Mouse (Mus musculus): ENCODE results near the gene Apbb2. TPM values are rescaled to one million over a fixed set of nuclear protein-coding genes. Genes with fewer than 3 reads are reported as not detected.
A peak's percentile ranks its signal among the peaks of the same experiment; 100 is the strongest.

The Apbb2 gene
- total and polyA plus RNA-seq, 3 experiments = 0.34 to 0.40 (median 0.34) TPM

- Histone ChIP-seq H3K9ac (ENCODE audit: insufficient read depth, low read depth) (no peak overlapping the region), H3K27ac (ENCODE audit: insufficient read depth, low read depth) (no peak overlapping the region), H3K36me3 (replicated peaks in 1 of 2; ENCODE audit: control insufficient read depth in 1 of 2, insufficient read depth in 1 of 2, low read length in 1 of 2) (no peaks in the 10 kb centered on the region), H3K4me3 (replicated peaks in 1 of 3; ENCODE audit: low read depth in 2 of 3, low read length in 2 of 3, poor library complexity in 1 of 3) (no peak overlapping the region), H3K79me2 (replicated peaks; ENCODE audit: control insufficient read depth, extremely low read depth, insufficient read depth, poor library complexity, severe bottlenecking) (no peaks in the 10 kb centered on the region), H3K4me2 (ENCODE audit: insufficient read depth, low read depth, poor library complexity, severe bottlenecking) (no peak overlapping the region), H3K9me3 (replicated peaks; ENCODE audit: low read length) (no peaks in the 10 kb centered on the region), H3K4me1 (ENCODE audit: control insufficient read depth in 1 of 2, insufficient read depth in 2 of 2) (0 out of 4 replicates have a peak, but pooled peaks cover 0 to 4% of the 10 kb centered on the region in 2 experiments), H3K27me3 (replicated peaks) (no peaks in the 10 kb centered on the region)
- TF ChIP-seq USF2 (conservative IDR thresholded peaks at IDR 0.05; ENCODE audit: low read depth, low read length) = no peak
- TF ChIP-seq ELF1 (IDR thresholded peaks at IDR 0.05; ENCODE audit: low read depth, low read length) = no peak
- TF ChIP-seq CTCF (conservative IDR thresholded peaks at IDR 0.05 in 1 of 2, IDR thresholded peaks at IDR 0.05 in 1 of 2; ENCODE audit: low read depth in 2 of 2, low read length in 2 of 2) = peak; percentile 92 to 100
- no peak for TF ChIP-seq MAZ (IDR thresholded peaks at IDR 0.05; ENCODE audit: low read depth, low read length)
- TF ChIP-seq JUND (conservative IDR thresholded peaks at IDR 0.05; ENCODE audit: low read depth, low read length) = no peak
- TF ChIP-seq BHLHE40 (IDR thresholded peaks at IDR 0.05; ENCODE audit: low read depth, low read length) = no peak
- TF ChIP-seq TCF12 (IDR thresholded peaks at IDR 0.05; ENCODE audit: low read depth, low read length) = no peak
- TF ChIP-seq RAD21 (IDR thresholded peaks at IDR 0.05; ENCODE audit: low read depth, low read length) = peak; percentile 39
- TF ChIP-seq RCOR1 (conservative IDR thresholded peaks at IDR 0.05; ENCODE audit: low read depth, low read length) = no peak
- TF ChIP-seq POLR2A (IDR thresholded peaks at IDR 0.05; ENCODE audit: low read depth, low read length) = no peak
- no peak for TF ChIP-seq CHD2 (IDR thresholded peaks at IDR 0.05; ENCODE audit: low read length)
- TF ChIP-seq ZNF384 (IDR thresholded peaks at IDR 0.05; ENCODE audit: low read depth, low read length) = no peak
- no peak for TF ChIP-seq JUN (IDR thresholded peaks at IDR 0.05; ENCODE audit: insufficient read depth, low read depth, low read length)
- no peak for TF ChIP-seq MAFK (IDR thresholded peaks at IDR 0.05; ENCODE audit: insufficient replicate concordance, low read length)
- TF ChIP-seq UBTF (IDR thresholded peaks at IDR 0.05; ENCODE audit: low read depth, low read length) = no peak
- peak; percentile 80 for TF ChIP-seq SMC3 (IDR thresholded peaks at IDR 0.05; ENCODE audit: low read depth, low read length)
- TF ChIP-seq MEF2A (IDR thresholded peaks at IDR 0.05; ENCODE audit: borderline replicate concordance, low read depth, low read length) = no peak
- no peak for TF ChIP-seq IRF4 (IDR thresholded peaks at IDR 0.05; ENCODE audit: low read depth, low read length)
- no peak for TF ChIP-seq USF1 (IDR thresholded peaks at IDR 0.05; ENCODE audit: low read depth, low read length)
- TF ChIP-seq KAT2A (IDR thresholded peaks at IDR 0.05; ENCODE audit: insufficient replicate concordance, low read length) = no peak
- no peak for TF ChIP-seq ZC3H11A (IDR thresholded peaks at IDR 0.05; ENCODE audit: low read depth, low read length)
- peak; percentile 92; the same call in 1 of the 2 replicates for TF ChIP-seq NELFE (IDR thresholded peaks at IDR 0.05; ENCODE audit: low read depth, low read length)
- no peak for TF ChIP-seq ZKSCAN1 (IDR thresholded peaks at IDR 0.05; ENCODE audit: borderline replicate concordance, low read depth, low read length)
- TF ChIP-seq MAX (IDR thresholded peaks at IDR 0.05; ENCODE audit: low read length) = no peak
- TF ChIP-seq GABPA (IDR thresholded peaks at IDR 0.05; ENCODE audit: insufficient replicate concordance, low read depth, low read length) = no peak
- no peak for TF ChIP-seq PAX5 (IDR thresholded peaks at IDR 0.05; ENCODE audit: low read length)
- TF ChIP-seq ZMIZ1 (IDR thresholded peaks at IDR 0.05; ENCODE audit: low read depth, low read length) = no peak
- TF ChIP-seq NRF1 (IDR thresholded peaks at IDR 0.05; ENCODE audit: low read depth, low read length) = no peak
- in situ Hi-C loops (cut with MboI; ENCODE audit: low pct_ligation_motif_present, low pct_unique_long_range_greater_than_20kb, low sequenced_read_pairs) = no loop called here
- DNase-seq (ENCODE audit: extremely low read depth) = no peak
- dilution Hi-C loops (cut with MboI; ENCODE audit: extremely low pct_ligation_motif_present, extremely low pct_unique_long_range_greater_than_20kb, low sequenced_read_pairs) = no loop called here
Observed at GRCm38 (mm10) chr5:66326395-66326794, 292.2 kb downstream of the Apbb2 start.

Measured in CH12.LX (cell line).